Mouse (Mus musculus): ENCODE measurements around the gene Palld. TPM values are rescaled to one million over a fixed set of nuclear protein-coding genes. Genes with fewer than 3 reads are reported as not detected.

The Palld gene
- total and polyA plus RNA-seq, 3 experiments, result 0.33 TPM; not detected in 2

DNA sequence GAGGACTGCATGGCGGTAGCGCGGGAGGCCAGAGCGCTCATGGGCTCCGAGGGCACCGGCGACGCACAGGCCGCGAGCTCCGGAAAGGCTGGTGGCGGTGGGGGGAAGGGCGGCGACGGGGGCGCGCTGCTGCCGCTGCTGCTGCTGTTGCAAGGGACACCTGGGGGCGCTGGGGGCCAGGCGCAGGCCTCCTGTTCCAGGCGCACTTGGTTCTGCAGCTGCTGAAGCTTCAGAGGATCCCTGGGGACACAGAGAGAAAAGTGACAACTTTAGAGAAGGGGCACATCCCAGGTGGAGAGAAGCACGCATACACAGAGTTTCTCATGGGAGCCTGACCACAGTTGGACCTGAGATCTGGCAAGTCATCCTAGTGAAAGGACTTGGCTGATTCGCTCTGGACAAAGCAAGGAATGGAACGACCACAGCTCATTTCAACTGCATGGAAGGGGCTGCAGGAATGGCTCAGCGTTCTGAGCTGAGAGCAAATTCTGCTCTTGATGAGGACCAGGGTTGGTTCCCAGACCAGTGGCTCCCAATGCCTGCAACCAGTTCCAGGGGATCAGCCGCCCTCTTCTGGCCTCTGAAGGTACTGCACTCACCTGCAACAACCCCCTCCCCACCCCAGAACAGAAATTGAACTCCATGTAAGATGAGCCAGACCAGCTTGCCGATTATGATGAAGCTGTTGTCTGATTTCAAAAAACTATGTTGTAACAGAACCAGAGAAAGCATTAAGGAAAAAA lies 352.3 kb downstream of the Palld start:
- peak; percentile 11 for DNase-seq (ENCODE audit: low spot score)
- H3K4me3 ChIP-seq (ENCODE audit: low read depth, low read length), result no peak overlapping the region
- peaks cover 15% of the 10 kb centered on the region for H3K9me3 ChIP-seq (replicated peaks)
- H3K27me3 ChIP-seq (ENCODE audit: insufficient read depth, low read length), result peaks cover 5% of the 10 kb centered on the region; the same call in 1 of the 2 replicates
- H3K4me1 ChIP-seq (ENCODE audit: insufficient read depth, low read depth, low read length), result no peaks in the 10 kb centered on the region
- TF ChIP-seq GATA1 (IDR thresholded peaks at IDR 0.05; ENCODE audit: borderline replicate concordance, low read length) (no peak), CTCF (IDR thresholded peaks at IDR 0.05; ENCODE audit: low read depth, low read length) (peak; percentile 46)
- H3K36me3 ChIP-seq (replicated peaks), result no peaks in the 10 kb centered on the region
- no peak for ATAC-seq (ENCODE audit: extremely low read depth, insufficient number of reproducible peaks, low FRiP score, poor library complexity, severe bottlenecking)

DNA sequence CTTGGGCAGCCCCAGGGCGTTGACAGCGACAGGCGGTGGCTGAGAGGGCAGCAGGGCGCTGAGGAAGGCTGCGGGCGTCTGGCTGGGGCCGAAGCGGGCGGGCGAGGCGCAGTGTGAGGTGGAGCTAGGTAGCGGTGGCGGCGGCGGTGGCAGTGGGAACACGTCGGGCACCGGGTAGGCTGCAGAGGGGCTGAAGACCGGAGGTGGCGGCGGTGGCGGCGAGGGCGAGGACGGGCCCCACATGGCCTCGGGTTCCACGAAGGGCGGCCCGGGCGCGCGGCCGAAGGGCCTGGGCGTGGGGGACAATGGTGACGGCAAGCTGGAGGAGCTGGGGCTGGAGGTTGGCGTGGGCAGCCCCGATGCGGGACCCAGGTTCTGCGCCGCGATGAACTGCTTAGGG lies 352.9 kb downstream of the Palld start:
- H3K4me3 ChIP-seq (ENCODE audit: low read depth, low read length), result no peak overlapping the region
- ATAC-seq (ENCODE audit: extremely low read depth, insufficient number of reproducible peaks, low FRiP score, poor library complexity, severe bottlenecking) (no peak), DNase-seq (ENCODE audit: low spot score) (no peak)
- H3K4me1 ChIP-seq (ENCODE audit: insufficient read depth, low read depth, low read length), result no peaks in the 10 kb centered on the region
- peaks cover 15% of the 10 kb centered on the region for H3K9me3 ChIP-seq (replicated peaks)
- TF ChIP-seq POLR2AphosphoS5 (IDR thresholded peaks at IDR 0.05; ENCODE audit: insufficient replicate concordance, low read depth, low read length) (no peak), TAL1 (conservative IDR thresholded peaks at IDR 0.05; ENCODE audit: low read depth, low read length) (no peak), GATA1 (IDR thresholded peaks at IDR 0.05; ENCODE audit: borderline replicate concordance, low read length) (no peak), GATA2 (IDR thresholded peaks at IDR 0.05; ENCODE audit: borderline replicate concordance, low read depth, low read length) (no peak)
- no peaks in the 10 kb centered on the region for H3K36me3 ChIP-seq (replicated peaks)
- peaks cover 7% of the 10 kb centered on the region; the same call in 1 of the 2 replicates for H3K27me3 ChIP-seq (ENCODE audit: insufficient read depth, low read length)

DNA sequence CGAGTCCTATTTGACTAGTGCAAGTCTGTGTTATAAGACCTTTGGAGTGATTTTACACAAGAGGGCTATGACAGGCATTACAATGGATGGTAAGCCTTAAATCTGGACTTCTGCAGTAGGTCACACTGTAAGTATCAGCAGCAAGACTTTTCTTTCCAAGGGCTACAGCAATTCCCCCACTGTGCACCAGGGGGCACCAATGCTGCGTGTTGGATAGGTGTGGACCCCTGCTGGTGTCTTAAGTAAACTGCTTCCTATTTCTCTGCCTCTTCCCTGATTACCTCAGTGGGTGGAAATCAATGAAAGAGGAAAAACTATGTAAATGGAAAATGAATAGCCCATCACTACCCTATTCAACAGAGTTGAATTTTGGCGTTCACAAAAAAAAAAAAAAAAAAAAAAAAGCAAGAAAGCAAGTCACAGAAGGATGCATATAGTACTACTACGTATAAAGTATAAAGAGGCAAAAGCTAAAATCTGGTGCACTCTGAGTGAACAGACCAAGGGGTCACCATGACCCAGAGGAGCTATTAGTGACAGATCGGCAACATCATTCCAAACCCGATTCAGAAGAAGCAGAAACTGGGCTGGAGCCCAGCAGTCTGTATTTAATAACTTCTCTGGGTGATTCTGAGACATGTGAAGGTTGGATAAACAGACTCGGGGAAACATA lies 362.5 kb downstream of the Palld start:
- Histone ChIP-seq H3K27me3 (ENCODE audit: insufficient read depth, low read length) (peaks cover 13% of the 10 kb centered on the region), H3K9me3 (replicated peaks) (no peaks in the 10 kb centered on the region), H3K36me3 (replicated peaks) (no peaks in the 10 kb centered on the region), H3K4me1 (ENCODE audit: insufficient read depth, low read depth, low read length) (no peaks in the 10 kb centered on the region), H3K4me3 (ENCODE audit: low read depth, low read length) (no peak overlapping the region)
- TF ChIP-seq TAL1 (conservative IDR thresholded peaks at IDR 0.05; ENCODE audit: low read depth, low read length) (no peak), CTCF (IDR thresholded peaks at IDR 0.05; ENCODE audit: low read depth, low read length) (peak; percentile 99), GATA1 (IDR thresholded peaks at IDR 0.05; ENCODE audit: borderline replicate concordance, low read length) (no peak)
- ATAC-seq (ENCODE audit: extremely low read depth, insufficient number of reproducible peaks, low FRiP score, poor library complexity, severe bottlenecking), result peak; percentile 88
- peak; percentile 36 for DNase-seq (ENCODE audit: low spot score)

DNA sequence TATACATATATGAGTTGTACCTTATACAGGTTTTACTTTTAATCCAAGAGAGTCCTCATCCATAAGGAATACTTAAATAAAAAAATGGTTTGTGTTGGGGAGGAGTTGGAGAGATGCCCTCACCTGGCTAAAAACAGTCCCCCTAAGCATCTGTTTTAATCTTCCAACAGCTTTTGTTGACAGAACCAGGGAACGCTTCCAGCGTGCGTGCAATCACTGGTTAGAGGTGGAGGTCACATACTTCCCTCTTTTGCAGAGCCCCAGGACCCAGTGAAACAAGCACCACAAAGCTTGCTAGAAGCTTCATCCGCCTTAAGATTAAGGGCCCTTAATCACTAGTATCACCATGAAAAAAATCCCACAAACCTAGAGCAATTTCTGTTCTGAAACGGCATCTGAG lies 365.0 kb downstream of the Palld start:
- DNase-seq (ENCODE audit: low spot score) (no peak), ATAC-seq (ENCODE audit: extremely low read depth, insufficient number of reproducible peaks, low FRiP score, poor library complexity, severe bottlenecking) (no peak)
- H3K27me3 ChIP-seq (ENCODE audit: insufficient read depth, low read length), result peaks cover 12% of the 10 kb centered on the region
- TF ChIP-seq CTCF (IDR thresholded peaks at IDR 0.05; ENCODE audit: low read depth, low read length) (no peak), TAL1 (conservative IDR thresholded peaks at IDR 0.05; ENCODE audit: low read depth, low read length) (no peak), POLR2AphosphoS5 (IDR thresholded peaks at IDR 0.05; ENCODE audit: insufficient replicate concordance, low read depth, low read length) (no peak), GATA1 (IDR thresholded peaks at IDR 0.05; ENCODE audit: borderline replicate concordance, low read length) (no peak), GATA2 (IDR thresholded peaks at IDR 0.05; ENCODE audit: borderline replicate concordance, low read depth, low read length) (no peak)
- H3K9me3 ChIP-seq (replicated peaks), result no peaks in the 10 kb centered on the region
- H3K4me1 ChIP-seq (ENCODE audit: insufficient read depth, low read depth, low read length), result peaks cover 2% of the 10 kb centered on the region; the same call in 1 of the 2 replicates
- H3K4me3 ChIP-seq (ENCODE audit: low read depth, low read length), result no peak overlapping the region
- no peaks in the 10 kb centered on the region for H3K36me3 ChIP-seq (replicated peaks)

DNA sequence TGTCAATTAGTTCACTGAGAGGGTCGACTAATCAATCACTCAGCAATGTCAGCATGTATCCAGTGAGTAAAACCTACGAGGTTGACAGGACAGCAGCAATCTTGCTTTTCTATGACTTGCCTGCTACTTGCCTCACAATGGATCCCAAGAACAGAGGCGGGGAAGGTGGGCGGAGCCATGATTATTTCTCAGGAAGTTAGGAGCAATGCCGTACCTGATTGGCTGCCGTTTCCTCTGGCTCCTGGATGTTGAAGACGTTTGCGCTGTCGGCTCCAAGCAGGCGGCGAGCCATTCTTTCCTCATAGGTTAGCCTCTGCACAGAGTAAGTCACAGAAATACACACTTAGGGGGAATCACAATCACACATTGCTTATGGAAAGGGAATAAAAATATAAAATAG lies 367.0 kb downstream of the Palld start:
- Histone ChIP-seq H3K9me3 (replicated peaks) (no peaks in the 10 kb centered on the region), H3K27me3 (ENCODE audit: insufficient read depth, low read length) (peaks cover 13% of the 10 kb centered on the region), H3K36me3 (replicated peaks) (no peaks in the 10 kb centered on the region), H3K4me1 (ENCODE audit: insufficient read depth, low read depth, low read length) (peaks cover 2% of the 10 kb centered on the region; the same call in 1 of the 2 replicates), H3K4me3 (ENCODE audit: low read depth, low read length) (no peak overlapping the region)
- ATAC-seq (ENCODE audit: extremely low read depth, insufficient number of reproducible peaks, low FRiP score, poor library complexity, severe bottlenecking) (no peak), DNase-seq (ENCODE audit: low spot score) (no peak)
- no peak for TF ChIP-seq CTCF (IDR thresholded peaks at IDR 0.05; ENCODE audit: low read depth, low read length)
- no peak for TF ChIP-seq GATA2 (IDR thresholded peaks at IDR 0.05; ENCODE audit: borderline replicate concordance, low read depth, low read length)
- TF ChIP-seq GATA1 (IDR thresholded peaks at IDR 0.05; ENCODE audit: borderline replicate concordance, low read length), result no peak
- no peak for TF ChIP-seq POLR2AphosphoS5 (IDR thresholded peaks at IDR 0.05; ENCODE audit: insufficient replicate concordance, low read depth, low read length)
- no peak for TF ChIP-seq TAL1 (conservative IDR thresholded peaks at IDR 0.05; ENCODE audit: low read depth, low read length)

DNA sequence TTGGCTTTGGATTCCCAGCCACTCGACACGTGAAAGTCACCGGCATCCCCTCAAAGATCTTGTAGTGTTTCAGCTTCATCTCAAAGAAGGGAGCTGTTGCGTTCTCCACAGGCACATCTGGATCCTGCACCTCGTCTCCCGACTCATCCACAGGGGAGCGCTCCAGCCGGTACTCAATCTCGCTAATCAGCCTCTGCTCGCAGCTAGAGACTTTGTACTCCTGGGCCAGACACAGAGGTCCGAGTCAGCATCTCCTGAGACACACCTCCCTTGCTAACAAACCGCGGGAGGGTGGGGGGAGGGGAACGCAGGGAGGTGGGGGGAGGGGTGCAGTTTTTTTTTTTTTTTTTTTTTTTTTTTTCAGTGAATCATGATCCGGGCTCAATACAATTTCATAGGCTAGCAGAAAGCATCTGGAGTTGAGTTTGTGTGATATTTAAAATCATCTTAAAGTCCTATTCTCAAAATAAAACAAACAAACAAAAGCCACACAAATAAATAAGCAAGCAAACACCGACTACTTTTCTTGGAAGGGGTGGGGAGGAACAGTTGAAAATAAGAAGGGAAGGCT lies 369.0 kb downstream of the Palld start:
- H3K36me3 ChIP-seq (replicated peaks), result no peaks in the 10 kb centered on the region
- DNase-seq (ENCODE audit: low spot score), result no peak

More for the DNA sequence above, 369.0 kb downstream of the Palld start:
- H3K9me3 ChIP-seq (replicated peaks), result no peaks in the 10 kb centered on the region
- TF ChIP-seq GATA1 (IDR thresholded peaks at IDR 0.05; ENCODE audit: borderline replicate concordance, low read length), result no peak
- TF ChIP-seq GATA2 (IDR thresholded peaks at IDR 0.05; ENCODE audit: borderline replicate concordance, low read depth, low read length), result no peak
- TF ChIP-seq TAL1 (conservative IDR thresholded peaks at IDR 0.05; ENCODE audit: low read depth, low read length), result no peak
- TF ChIP-seq CTCF (IDR thresholded peaks at IDR 0.05; ENCODE audit: low read depth, low read length), result no peak
- TF ChIP-seq POLR2AphosphoS5 (IDR thresholded peaks at IDR 0.05; ENCODE audit: insufficient replicate concordance, low read depth, low read length), result no peak
- no peak overlapping the region for H3K4me3 ChIP-seq (ENCODE audit: low read depth, low read length)
- ATAC-seq (ENCODE audit: extremely low read depth, insufficient number of reproducible peaks, low FRiP score, poor library complexity, severe bottlenecking), result no peak
- H3K27me3 ChIP-seq (ENCODE audit: insufficient read depth, low read length), result peaks cover 14% of the 10 kb centered on the region
- peaks cover 14% of the 10 kb centered on the region for H3K4me1 ChIP-seq (ENCODE audit: insufficient read depth, low read depth, low read length)
